Mouse (Mus musculus) thymus, postnatal 14 days (tissue): ENCODE results near the gene Zfp729a.
"Not testable (repeated sequence)": the region's sequence is repeated elsewhere in the genome, so short reads cannot be mapped to it uniquely, and the experiment has no call there.

Experiments used
- DNase-seq: peaks from one replicate; pipeline ENCODE4 v3.0.0; 2021

Zfp729a gene

GRCm38 (mm10) chr13:67637294-67638007 lies at the start of gene Zfp729a, which contains the start of gene Gm49345:
Gene Zfp729a (minus strand): TSS chr13:67637791.
Gene Gm49345 (minus strand): TSS chr13:67637769.
- peak; percentile 87 for DNase-seq

GRCm38 (mm10) chr13:67686971-67687370 lies 49.4 kb upstream of the Zfp729a start, which contains the start of gene Zfp738:
Gene Zfp738 (minus strand): TSS chr13:67687071.
- DNase-seq: no peak

GRCm38 (mm10) chr13:67683841-67684240 lies 46.2 kb upstream of the Zfp729a start:
- not testable (repeated sequence) for DNase-seq

- peak; percentile 83 for DNase-seq
Measured at GRCm38 (mm10) chr13:67682959-67683735, 45.6 kb upstream of the Zfp729a start.

GRCm38 (mm10) chr13:67674902-67675301 lies 37.3 kb upstream of the Zfp729a start:
- no peak for DNase-seq

GRCm38 (mm10) chr13:67652496-67652895 lies 14.9 kb upstream of the Zfp729a start:
- no peak for DNase-seq

- DNase-seq: no peak
Measured at GRCm38 (mm10) chr13:67610108-67610507, 27.5 kb downstream of the Zfp729a start.

GRCm38 (mm10) chr13:67609066-67609876 lies 28.3 kb downstream of the Zfp729a start, which contains the start of gene Zfp729b:
Gene Zfp729b (minus strand): TSS chr13:67609707.
- DNase-seq: peak; percentile 92

- no peak for DNase-seq
Measured at GRCm38 (mm10) chr13:67572591-67573189, 64.9 kb downstream of the Zfp729a start.
